Mouse (Mus musculus) liver, adult 2 months (tissue): Measurements from ENCODE around the gene Add3.

Source experiments
- CTCF ChIP-seq: fragments of 200-500 bp; IDR thresholded peaks from 2 replicates; pipeline ENCODE4 v1.5.1; 2011; ENCODE audit warnings: low read depth, low read length, control low read depth
- POLR2A ChIP-seq: fragments of 200-500 bp; IDR thresholded peaks from 2 replicates; pipeline ENCODE4 v1.6.1; 2011; ENCODE audit warnings: low read length, control low read depth; ENCODE audit not compliant: insufficient read depth; ENCODE audit errors: extremely low read depth

GRCm38 (mm10) chr19:53260828-53261227 is 120.6 kb downstream of the Add3 start:
- TF ChIP-seq CTCF (no peak), POLR2A (no peak)
